Mouse (Mus musculus): ENCODE data around the gene Olfr397.

GRCm38 (mm10) chr11:73993115-73993514 lies 32.5 kb downstream of the Olfr397 start:
- TF ChIP-seq CTCF (conservative IDR thresholded peaks at IDR 0.05; ENCODE audit: low read length) (no peak), POU5F1 (IDR thresholded peaks at IDR 0.05; ENCODE audit: borderline replicate concordance, low read length) (no peak)

Data from E14TG2a.4 (cell line).